In genomic region chr15:4092586-4092985, GRCm38 (mm10) we compare ENCODE assay signal across 24 mouse cellular contexts.
DNase-seq lines count a peak whose midpoint lies in the region; ATAC-seq and TF ChIP-seq lines count a peak whose summit lies in the region.
"Had no signal": no experiment of that assay in that cellular context is flagged by ENCODE, and none has a peak within 500 bp of the region (broad histone marks: within the 10 kb centered on the region; RNA-seq: fewer than 3 reads in every experiment).

No protein-coding gene starts in this region.

- DNase-seq in lung, postnatal 36 days: peak; percentile 10
- DNase-seq in lung, adult 2 months: no peak
- DNase-seq in adipocyte (ENCODE audit: low spot score): peak; percentile 9
- DNase-seq in left cerebral cortex, adult 2 months (ENCODE audit: extremely low spot score in 1 of 2, low spot score in 2 of 2): no peak
- DNase-seq: adrenal gland, adult 2 months; adrenal gland, postnatal 14 days; B cell, adult 2 months; cerebellum, adult 11-12 months; cerebellum, adult 8-10 months; cerebellum, postnatal 10 days; cerebellum, postnatal 36 days; embryo, embryonic 11 days; forebrain, postnatal 0 days; gastrocnemius, adult 2 months; gastrocnemius, postnatal 14 days had no signal

- H3K4me1 ChIP-seq in lung, adult 2 months (ENCODE audit: control insufficient read depth, insufficient read depth, low read length): no peaks in the 10 kb centered on the region
- H3K4me1 ChIP-seq in midbrain, embryonic 15.5 days: no peaks in the 10 kb centered on the region
- H3K4me1 ChIP-seq: embryonic facial prominence, embryonic 15.5 days; hindbrain, embryonic 12.5 days; hindbrain, embryonic 15.5 days had no signal

- H3K27ac ChIP-seq in left cerebral cortex, adult 2 months: no peak overlapping the region
- H3K27ac ChIP-seq in midbrain, embryonic 15.5 days: no peak overlapping the region
- H3K27ac ChIP-seq: embryonic facial prominence, embryonic 15.5 days; gastrocnemius, adult 2 months; hindbrain, embryonic 12.5 days; hindbrain, embryonic 15.5 days had no signal

- no peak for TF ChIP-seq CTCF in lung, adult 2 months (IDR thresholded peaks at IDR 0.05; ENCODE audit: insufficient read depth, low read length)
- TF ChIP-seq CTCF in C2C12 (IDR thresholded peaks at IDR 0.05; ENCODE audit: control insufficient read depth, insufficient read depth, insufficient read length): no peak
- TF ChIP-seq CTCF in left cerebral cortex, adult 2 months (IDR thresholded peaks at IDR 0.05): no peak

- no peak overlapping the region for H3K9ac ChIP-seq in midbrain, embryonic 15.5 days
- H3K9ac ChIP-seq: embryonic facial prominence, embryonic 15.5 days; forebrain, postnatal 0 days; hindbrain, embryonic 12.5 days; hindbrain, embryonic 15.5 days had no signal

- no peaks in the 10 kb centered on the region for H3K79me3 ChIP-seq in C2C12 (ENCODE audit: low read depth)

- peaks cover 14% of the 10 kb centered on the region for H3K36me3 ChIP-seq in C2C12 (ENCODE audit: control insufficient read depth, insufficient read depth)
- 0 out of 2 replicates have a peak, but pooled peaks cover 3% of the 10 kb centered on the region for H3K36me3 ChIP-seq in midbrain, embryonic 15.5 days (replicated peaks)

- no peak overlapping the region for H3ac ChIP-seq in C2C12 (ENCODE audit: control insufficient read depth, insufficient read length, low read depth)

- TF ChIP-seq POLR2A in lung, adult 2 months (IDR thresholded peaks at IDR 0.05; ENCODE audit: borderline replicate concordance, extremely low read depth, low read depth, low read length): no peak

- H3K9me3 ChIP-seq in midbrain, embryonic 15.5 days: no peaks in the 10 kb centered on the region
- H3K9me3 ChIP-seq: embryonic facial prominence, embryonic 15.5 days; hindbrain, embryonic 12.5 days; hindbrain, embryonic 15.5 days had no signal

- H3K79me2 ChIP-seq in C2C12 (ENCODE audit: control insufficient read depth, insufficient read depth): no peaks in the 10 kb centered on the region

- ATAC-seq in midbrain, embryonic 15.5 days (replicated peaks): no peak
- ATAC-seq: CD4-positive, CD25-positive, alpha-beta regulatory T cell, adult 4 months; forebrain, embryonic 14.5 days; forebrain, postnatal 0 days; Patski had no signal

- no peak overlapping the region for H3K4me3 ChIP-seq in lung, adult 2 months (replicated peaks; ENCODE audit: extremely low read depth, low read depth, low read length)
- H3K4me3 ChIP-seq in C2C12 (ENCODE audit: insufficient read depth, poor library complexity, severe bottlenecking): no peak overlapping the region
- no peak overlapping the region for H3K4me3 ChIP-seq in left cerebral cortex, adult 2 months
- H3K4me3 ChIP-seq in midbrain, embryonic 15.5 days: no peak overlapping the region
- H3K4me3 ChIP-seq: embryonic facial prominence, embryonic 15.5 days; gastrocnemius, adult 2 months; hindbrain, embryonic 12.5 days; hindbrain, embryonic 15.5 days had no signal

- H3K27me3 ChIP-seq in C2C12 (ENCODE audit: control insufficient read depth, insufficient read depth, insufficient read length): no peaks in the 10 kb centered on the region
- H3K27me3 ChIP-seq in midbrain, embryonic 15.5 days (replicated peaks): no peaks in the 10 kb centered on the region
- H3K27me3 ChIP-seq: embryonic facial prominence, embryonic 15.5 days; hindbrain, embryonic 12.5 days; hindbrain, embryonic 15.5 days; Patski had no signal

- intact Hi-C loops in left cerebral cortex, adult 2 months (cut with DNase I): no loop called here

- WGBS in lung, adult 2 months: 76% methylated on average over 2 of the region's 2 CpGs
- WGBS in midbrain, embryonic 15.5 days: 89% methylated on average over 2 of the region's 2 CpGs

- H3K4me2 ChIP-seq in midbrain, embryonic 15.5 days: no peak overlapping the region
- H3K4me2 ChIP-seq: embryonic facial prominence, embryonic 15.5 days; heart, embryonic 11.5 days; hindbrain, embryonic 12.5 days; hindbrain, embryonic 15.5 days had no signal

TF ChIP-seq in C2C12, 6 proteins besides CTCF, POLR2A, EP300 and RAD21:
- TF ChIP-seq USF1 (IDR thresholded peaks at IDR 0.05; ENCODE audit: low read depth) (no peak), CEBPB (IDR thresholded peaks at IDR 0.05; ENCODE audit: low read depth) (peak; percentile 27), MYOG (IDR thresholded peaks at IDR 0.05; ENCODE audit: control insufficient read depth, extremely low read depth, insufficient read length) (no peak), MYOD1 (IDR thresholded peaks at IDR 0.05; ENCODE audit: control insufficient read depth, insufficient read length, low read depth) (no peak)

Comparison
In these comparisons a context has a peak if more than half of its experiments do, and no peak if none do; other contexts are left out.
1. DNase-seq: peak in lung, postnatal 36 days (single experiment) and adipocyte (single experiment); none in lung, adult 2 months (single experiment) and left cerebral cortex, adult 2 months (0 of 2).